Mouse (Mus musculus): ENCODE results near the gene C1qb. TPM values are rescaled to one million over a fixed set of nuclear protein-coding genes. Genes with fewer than 3 reads are reported as not detected.

The C1qb gene
- total RNA-seq, 2 experiments from 2014 or later = 18.8 to 20.8 TPM

- no peak for DNase-seq
- intact Hi-C loops (cut with DNase I; ENCODE audit: low total_unique reads) = no loop called here
Measured at GRCm38 (mm10) chr4:136896461-136896860, 10.5 kb upstream of the C1qb start.

- no peak for DNase-seq
- intact Hi-C loops (cut with DNase I; ENCODE audit: low total_unique reads) = no loop called here
Measured at GRCm38 (mm10) chr4:136895861-136896260, 9.9 kb upstream of the C1qb start.

- intact Hi-C loops (cut with DNase I; ENCODE audit: low total_unique reads) = no loop called here
- no peak for DNase-seq
Measured at GRCm38 (mm10) chr4:136894821-136895220, 8.8 kb upstream of the C1qb start.

- intact Hi-C loops (cut with DNase I; ENCODE audit: low total_unique reads) = no loop called here
- no peak for DNase-seq
Measured at GRCm38 (mm10) chr4:136893691-136894543, 7.9 kb upstream of the C1qb start.

GRCm38 (mm10) chr4:136892811-136893210 lies 6.8 kb upstream of the C1qb start, which contains the start of gene C1qc:
TSS of gene C1qc (minus strand) at chr4:136893065.
- intact Hi-C loops (cut with DNase I; ENCODE audit: low total_unique reads) = no loop called here
- no peak for DNase-seq

DNA sequence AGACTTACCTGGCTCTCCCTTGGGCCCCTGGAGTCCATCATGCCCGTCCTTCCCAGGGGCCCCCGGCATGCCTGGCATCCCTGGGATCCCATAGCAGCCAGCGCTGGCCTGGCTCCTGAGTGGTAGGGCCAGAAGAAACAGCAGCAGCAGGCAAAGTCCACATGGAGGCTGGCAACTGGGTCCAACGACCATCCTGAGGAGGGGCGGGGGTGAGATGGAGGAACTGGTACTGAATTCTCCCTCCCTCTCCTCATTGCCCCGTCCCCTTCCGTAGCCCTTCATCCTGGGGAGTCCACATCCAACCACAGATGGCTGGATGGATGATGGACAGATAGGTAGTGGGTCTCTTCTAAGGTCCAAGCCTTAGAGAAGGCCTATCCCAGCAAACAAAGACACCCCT lies 6.4 kb upstream of the C1qb start:
- intact Hi-C loops (cut with DNase I; ENCODE audit: low total_unique reads) = no loop called here
- DNase-seq = no peak

GRCm38 (mm10) chr4:136891115-136891514 lies 5.1 kb upstream of the C1qb start:
- no peak for DNase-seq
- intact Hi-C loops (cut with DNase I; ENCODE audit: low total_unique reads) = no loop called here

GRCm38 (mm10) chr4:136889981-136890380 lies 4.0 kb upstream of the C1qb start:
- intact Hi-C loops (cut with DNase I; ENCODE audit: low total_unique reads) = no loop called here
- DNase-seq = no peak

DNA sequence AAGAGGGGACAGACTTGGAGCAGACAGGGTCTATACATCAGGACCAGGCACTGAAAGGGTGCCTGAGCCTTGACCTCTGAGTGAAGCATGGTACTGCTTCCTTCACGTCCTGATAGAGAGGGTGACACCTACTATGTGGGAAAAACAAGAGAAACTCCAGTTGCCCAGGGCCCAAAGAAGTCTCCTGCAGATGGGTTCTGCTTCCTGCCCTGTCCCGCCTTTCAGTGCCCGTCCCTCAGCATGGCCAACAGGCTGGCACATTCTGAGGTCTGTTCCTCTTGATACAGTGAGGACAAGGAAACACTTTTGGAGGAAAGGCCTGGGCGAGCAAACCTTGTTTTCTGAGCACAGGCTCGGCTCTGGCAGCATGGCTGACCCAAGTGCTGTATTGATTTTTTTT lies 1.7 kb upstream of the C1qb start:
- DNase-seq = no peak
- intact Hi-C loops (cut with DNase I; ENCODE audit: low total_unique reads) = no loop called here

DNA sequence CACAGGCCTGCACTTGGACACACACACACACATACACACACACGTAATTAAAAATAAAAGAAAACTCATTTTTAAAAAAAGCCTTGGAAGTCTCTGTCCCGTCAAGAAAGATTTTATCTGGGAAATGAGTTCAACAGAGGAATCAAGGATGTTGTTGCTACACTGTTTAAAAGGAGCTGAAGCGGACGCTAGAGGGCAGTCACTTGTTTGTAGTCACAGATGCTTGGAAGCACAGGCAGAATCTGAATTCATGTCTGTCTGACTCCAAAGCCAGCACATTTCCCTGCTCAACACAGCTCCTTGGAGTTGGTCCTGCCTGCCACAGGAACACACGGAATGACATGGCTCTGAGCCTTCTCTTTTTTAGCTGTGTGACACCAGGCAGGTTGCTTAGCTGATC lies 7.4 kb downstream of the C1qb start:
- intact Hi-C loops (cut with DNase I; ENCODE audit: low total_unique reads) = no loop called here

GRCm38 (mm10) chr4:136878171-136878570 lies 7.8 kb downstream of the C1qb start:
- intact Hi-C loops (cut with DNase I; ENCODE audit: low total_unique reads) = no loop called here
- no peak for DNase-seq

More for the DNA sequence above, 7.4 kb downstream of the C1qb start:
- DNase-seq = no peak

DNA sequence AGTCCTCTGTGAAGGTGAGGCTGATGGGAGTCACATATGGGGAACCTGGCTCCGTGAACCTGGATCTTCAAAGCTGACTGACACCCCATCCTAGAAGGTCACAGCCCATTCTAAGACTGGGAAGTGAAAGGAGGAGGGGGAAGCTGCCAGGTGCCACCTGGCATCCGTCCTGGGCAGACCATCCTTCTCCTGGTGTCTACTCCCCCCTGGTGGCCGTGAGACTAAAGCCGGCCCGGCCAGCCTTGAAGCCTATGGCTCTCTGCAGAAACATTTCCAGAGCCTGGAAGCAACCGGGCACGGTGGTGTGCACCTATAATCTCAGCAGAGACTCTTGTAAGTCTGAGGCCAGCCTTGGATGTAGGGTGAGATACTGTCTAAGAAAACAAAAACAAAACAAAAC lies 9.0 kb downstream of the C1qb start:
- intact Hi-C loops (cut with DNase I; ENCODE audit: low total_unique reads) = no loop called here
- peak; percentile 31 for DNase-seq

DNA sequence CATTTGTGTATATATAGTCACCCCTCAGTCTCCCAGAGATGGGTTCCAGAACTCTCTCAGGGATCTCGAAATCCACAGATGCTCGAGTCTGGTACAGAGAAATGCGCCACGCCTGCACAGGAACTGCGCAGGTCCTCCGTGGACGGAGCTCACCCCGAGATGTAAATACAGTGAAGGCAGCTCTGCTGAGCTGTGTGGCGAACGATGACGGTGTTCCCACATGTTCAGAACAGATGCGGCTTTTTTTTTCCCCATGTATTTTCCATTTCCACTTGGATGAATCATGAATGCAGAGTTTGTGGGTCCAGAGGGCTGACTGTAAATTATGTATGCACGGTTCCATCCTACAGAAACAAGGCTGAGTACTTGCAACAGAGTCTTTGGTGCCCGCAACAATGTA lies 11.0 kb downstream of the C1qb start:
- no peak for DNase-seq
- intact Hi-C loops (cut with DNase I; ENCODE audit: low total_unique reads) = no loop called here

DNA sequence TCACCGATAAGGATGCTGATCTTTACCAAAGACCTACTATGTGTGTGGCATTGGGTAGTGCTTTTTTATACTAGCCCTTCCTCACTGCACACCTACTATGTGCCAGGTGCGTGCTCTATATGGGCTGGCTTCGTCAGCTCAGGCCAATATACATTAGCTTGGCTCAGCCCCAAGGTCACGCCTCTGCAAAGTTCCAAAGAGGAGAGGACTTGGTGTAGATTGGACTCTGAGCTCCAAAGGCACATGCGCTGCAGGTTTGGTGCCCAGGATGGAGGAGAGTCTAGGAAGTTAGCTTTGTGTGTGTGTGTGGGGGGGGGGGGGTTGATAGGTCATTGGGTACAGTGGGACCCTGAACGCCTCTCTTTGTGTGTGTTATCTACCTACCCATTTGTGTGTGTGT lies 17.6 kb downstream of the C1qb start:
- intact Hi-C loops (cut with DNase I; ENCODE audit: low total_unique reads) = no loop called here
- DNase-seq = no peak

DNA sequence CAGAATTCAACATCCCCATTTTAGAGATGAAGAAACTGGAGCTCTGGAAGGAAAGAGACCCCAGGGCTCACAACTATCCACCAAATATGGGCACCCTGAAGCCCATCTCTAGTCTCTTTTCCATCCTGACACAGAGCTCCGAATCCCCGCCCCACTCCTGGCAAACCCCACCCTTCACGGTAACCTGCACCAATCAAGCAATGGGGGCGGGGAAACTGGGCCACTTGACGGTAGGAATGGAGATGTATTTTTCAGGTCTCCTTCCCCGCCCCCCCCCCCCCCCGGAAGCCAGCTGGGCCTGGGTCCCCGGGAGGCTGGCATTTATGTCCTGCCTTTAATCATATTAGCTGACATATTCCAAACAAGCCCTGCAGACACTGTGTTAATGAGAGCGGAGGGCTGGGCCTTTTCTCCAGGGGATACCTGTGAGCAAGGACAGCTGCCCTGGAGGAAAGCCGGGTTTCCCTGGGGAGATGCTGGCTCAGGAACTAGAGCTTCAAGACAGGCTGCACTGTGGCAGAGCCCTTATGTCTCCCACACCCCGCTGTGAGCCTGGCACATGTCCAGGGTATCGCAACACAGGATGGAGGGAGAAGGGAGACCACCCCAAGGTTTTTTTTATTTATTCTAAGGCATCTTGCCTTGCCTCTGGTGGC lies 18.2 kb downstream of the C1qb start:
- intact Hi-C loops (cut with DNase I; ENCODE audit: low total_unique reads) = no loop called here
- no peak for DNase-seq

- intact Hi-C loops (cut with DNase I; ENCODE audit: low total_unique reads) = no loop called here
- DNase-seq = no peak
Measured at GRCm38 (mm10) chr4:136865531-136865930, 20.5 kb downstream of the C1qb start.

- intact Hi-C loops (cut with DNase I; ENCODE audit: low total_unique reads) = no loop called here
- no peak for DNase-seq
Measured at GRCm38 (mm10) chr4:136864751-136865470, 21.1 kb downstream of the C1qb start.

- DNase-seq = no peak
- intact Hi-C loops (cut with DNase I; ENCODE audit: low total_unique reads) = no loop called here
Measured at GRCm38 (mm10) chr4:136863517-136863916, 22.5 kb downstream of the C1qb start.

DNA sequence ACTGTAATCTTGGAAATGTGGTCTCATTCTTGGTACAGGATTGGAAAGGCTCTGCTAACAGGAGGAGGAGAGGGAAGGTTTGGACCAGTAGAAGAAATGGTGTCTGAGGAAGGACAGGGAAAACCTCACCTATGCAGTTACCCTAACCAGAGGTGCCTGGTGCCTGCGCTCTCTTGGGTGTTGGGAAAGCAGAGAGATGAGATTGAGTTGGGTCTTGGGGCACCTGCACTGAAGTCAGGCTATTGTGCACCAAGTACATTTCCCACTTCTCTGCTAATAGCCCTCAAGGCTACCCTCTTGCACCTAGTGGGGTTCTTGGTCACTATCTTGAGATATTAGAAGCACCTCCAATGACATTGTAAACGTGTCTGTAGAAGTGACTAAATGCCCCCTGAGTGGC lies 23.6 kb downstream of the C1qb start:
- intact Hi-C loops (cut with DNase I; ENCODE audit: low total_unique reads) = no loop called here
- DNase-seq = no peak

DNA sequence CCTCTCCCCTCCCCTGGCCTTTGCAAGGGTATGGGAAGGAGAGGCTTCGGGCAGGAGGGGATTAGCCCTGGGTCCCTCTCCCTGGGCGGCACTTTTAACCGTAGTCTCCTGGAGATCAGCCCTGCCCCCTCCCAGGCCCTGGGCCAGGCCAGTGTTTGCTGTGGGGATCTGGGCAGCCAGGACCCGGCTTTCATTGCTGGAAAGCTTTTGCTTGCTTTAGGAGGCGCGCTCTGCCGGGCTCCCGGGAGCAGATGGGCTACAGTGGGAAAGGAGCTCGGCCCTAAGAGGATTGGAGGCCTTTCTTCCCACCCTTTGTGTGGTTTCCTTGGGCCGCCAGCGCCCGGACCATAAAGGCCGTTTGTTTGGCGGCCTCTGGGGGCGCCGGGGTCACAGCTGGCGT lies 24.2 kb downstream of the C1qb start:
- intact Hi-C loops (cut with DNase I; ENCODE audit: low total_unique reads) = no loop called here

More for the DNA sequence above, 24.2 kb downstream of the C1qb start:
- no peak for DNase-seq

Data from gastrocnemius, postnatal 14 days (tissue).